Mouse (Mus musculus) embryonic facial prominence, embryonic 11.5 days (tissue): ENCODE measurements around the gene Anpep. TPM values are rescaled to one million over a fixed set of nuclear protein-coding genes. Genes with fewer than 3 reads are reported as not detected.
A peak's percentile ranks its signal among the peaks of the same experiment; 100 is the strongest.

ENCODE experiments used
- ATAC-seq: fragments of 200-750 bp; cut with Nextera tagmentation; replicated peaks from 2 replicates; pipeline ENCODE4 v1.8.0; 2017; ENCODE audit warnings: low read depth; ENCODE audit not compliant: insufficient number of reproducible peaks, low FRiP score, low TSS enrichment
- DNase-seq: peaks from one replicate; pipeline ENCODE4 v3.0.0-alpha.2; 2015; ENCODE audit warnings: low spot score
- H3K27ac ChIP-seq: fragments of 300-500 bp; sonication (generic); replicated peaks from 2 replicates; pipeline ENCODE4 v1.5.1; 2014; ENCODE audit warnings: mild to moderate bottlenecking, low read depth, low read length, control low read depth
- H3K27me3 ChIP-seq: fragments of 300-500 bp; sonication (generic); 2 replicates; pipeline ENCODE4 v1.6.1; 2014; ENCODE audit warnings: mild to moderate bottlenecking, low read length, moderate library complexity, mixed read lengths; ENCODE audit not compliant: control insufficient read depth, insufficient read depth
- H3K36me3 ChIP-seq: fragments of 300-500 bp; sonication (generic); replicated peaks from 2 replicates; pipeline ENCODE4 v1.6.1; 2014; ENCODE audit warnings: low read depth, mild to moderate bottlenecking, low read length, moderate library complexity, mixed read lengths; ENCODE audit not compliant: control insufficient read depth, insufficient read depth
- H3K4me1 ChIP-seq: fragments of 300-500 bp; sonication (generic); 2 replicates; pipeline ENCODE4 v1.6.1; 2014; ENCODE audit warnings: low read length, mixed read lengths; ENCODE audit not compliant: control insufficient read depth, insufficient read depth
- H3K4me2 ChIP-seq: fragments of 300-500 bp; sonication (generic); 2 replicates; pipeline ENCODE4 v1.6.1; 2014; ENCODE audit warnings: low read depth, mild to moderate bottlenecking, control low read depth, low read length, moderate library complexity
- H3K4me3 ChIP-seq: fragments of 300-500 bp; sonication (generic); 2 replicates; pipeline ENCODE4 v1.5.1; 2014; ENCODE audit warnings: low read depth, low read length, control low read depth
- H3K9ac ChIP-seq: fragments of 300-500 bp; sonication (generic); replicated peaks from 2 replicates; pipeline ENCODE4 v1.6.1; 2014; ENCODE audit warnings: mild to moderate bottlenecking, control low read depth, low read length
- H3K9me3 ChIP-seq: fragments of 300-500 bp; sonication (generic); replicated peaks from 2 replicates; pipeline ENCODE4 v1.6.1; 2016; ENCODE audit warnings: mild to moderate bottlenecking, low read length, inconsistent platforms, mixed read lengths; ENCODE audit not compliant: control insufficient read depth
- WGBS: fragments of 180-500 bp; shearing (Covaris S2); extraction: QIAGEN DNeasy Blood & Tissue Kit; methylation state at CpG from one replicate; pipeline ENCODE4 v1.1.7; 2014; 5-methylcytosine and 5-hydroxymethylcytosine counted together
- polyA plus RNA-seq: library from polyadenylated mRNA; unstranded; fragments of >200 nt; fragmentation: Nextera tagmentation; extraction: Ambion mirVana; gene quantifications from 2 replicates; pipeline ENCODE4 v1.2.1, GENCODE M21; 2014

Gene Anpep
- polyA plus RNA-seq, 1 experiment from 2014 or later: 7.5 TPM

- DNase-seq (no peak), ATAC-seq (no peak)
- H3K36me3 ChIP-seq: peaks cover 3% of the 10 kb centered on the region; the same call in 1 of the 2 replicates
- no peak overlapping the region for H3K27ac ChIP-seq
- H3K4me2 ChIP-seq: no peak overlapping the region
- H3K9me3 ChIP-seq: no peaks in the 10 kb centered on the region
- H3K4me3 ChIP-seq: no peak overlapping the region
- H3K9ac ChIP-seq: no peak overlapping the region
- no peaks in the 10 kb centered on the region for H3K4me1 ChIP-seq
- no peaks in the 10 kb centered on the region for H3K27me3 ChIP-seq
- WGBS: 78% methylated on average over 2 of the region's 2 CpGs
These were observed 17.7 kb upstream of the Anpep start for GRCm38 (mm10) chr7:79878455-79879025.

GRCm38 (mm10) chr7:79873407-79873806 lies 12.5 kb upstream of the Anpep start:
- Histone ChIP-seq H3K9me3 (no peaks in the 10 kb centered on the region), H3K4me3 (no peak overlapping the region), H3K27me3 (no peaks in the 10 kb centered on the region), H3K4me2 (no peak overlapping the region), H3K9ac (no peak overlapping the region), H3K27ac (no peak overlapping the region), H3K4me1 (no peaks in the 10 kb centered on the region), H3K36me3 (no peaks in the 10 kb centered on the region)
- no peak for ATAC-seq
- no peak for DNase-seq
- WGBS: 77% methylated on average over 6 of the region's 6 CpGs

- ATAC-seq (no peak), DNase-seq (no peak)
- Histone ChIP-seq H3K9me3 (no peaks in the 10 kb centered on the region), H3K4me3 (no peak overlapping the region), H3K27me3 (no peaks in the 10 kb centered on the region), H3K4me1 (no peaks in the 10 kb centered on the region), H3K4me2 (no peak overlapping the region), H3K27ac (no peak overlapping the region), H3K9ac (no peak overlapping the region), H3K36me3 (no peaks in the 10 kb centered on the region)
- WGBS: 84% methylated on average over 6 of the region's 6 CpGs
These were observed 11.0 kb upstream of the Anpep start for GRCm38 (mm10) chr7:79871797-79872345.

GRCm38 (mm10) chr7:79869072-79869719 lies 8.3 kb upstream of the Anpep start:
- no peaks in the 10 kb centered on the region for H3K36me3 ChIP-seq
- no peaks in the 10 kb centered on the region for H3K27me3 ChIP-seq
- H3K9me3 ChIP-seq: no peaks in the 10 kb centered on the region
- no peak overlapping the region for H3K4me2 ChIP-seq
- H3K9ac ChIP-seq: no peak overlapping the region
- WGBS: 60% methylated on average over 6 of the region's 6 CpGs
- ATAC-seq (no peak), DNase-seq (no peak)
- H3K4me3 ChIP-seq: no peak overlapping the region
- H3K4me1 ChIP-seq: no peaks in the 10 kb centered on the region
- no peak overlapping the region for H3K27ac ChIP-seq

GRCm38 (mm10) chr7:79868475-79868874 lies 7.6 kb upstream of the Anpep start:
- Histone ChIP-seq H3K4me2 (no peak overlapping the region), H3K27me3 (no peaks in the 10 kb centered on the region), H3K4me1 (no peaks in the 10 kb centered on the region), H3K27ac (no peak overlapping the region), H3K4me3 (no peak overlapping the region), H3K9ac (no peak overlapping the region), H3K9me3 (no peaks in the 10 kb centered on the region), H3K36me3 (no peaks in the 10 kb centered on the region)
- 84% methylated on average over 7 of the region's 7 CpGs for WGBS
- no peak for DNase-seq
- ATAC-seq: no peak

- 79% methylated on average over 13 of the region's 13 CpGs for WGBS
- no peaks in the 10 kb centered on the region for H3K27me3 ChIP-seq
- no peak overlapping the region for H3K9ac ChIP-seq
- H3K4me1 ChIP-seq: no peaks in the 10 kb centered on the region
- no peak overlapping the region for H3K4me2 ChIP-seq
- DNase-seq (no peak), ATAC-seq (no peak)
- H3K4me3 ChIP-seq: no peak overlapping the region
- H3K27ac ChIP-seq: no peak overlapping the region
- H3K9me3 ChIP-seq: no peaks in the 10 kb centered on the region
- H3K36me3 ChIP-seq: no peaks in the 10 kb centered on the region
These were observed 7.0 kb upstream of the Anpep start for GRCm38 (mm10) chr7:79867861-79868260.

- Histone ChIP-seq H3K9me3 (no peaks in the 10 kb centered on the region), H3K4me1 (no peaks in the 10 kb centered on the region), H3K4me2 (no peak overlapping the region), H3K4me3 (no peak overlapping the region), H3K27ac (no peak overlapping the region), H3K36me3 (no peaks in the 10 kb centered on the region), H3K27me3 (no peaks in the 10 kb centered on the region), H3K9ac (no peak overlapping the region)
- 82% methylated on average over 3 of the region's 3 CpGs for WGBS
- DNase-seq (peak; percentile 30), ATAC-seq (no peak)
These were observed 5.6 kb upstream of the Anpep start for GRCm38 (mm10) chr7:79866294-79867000.

GRCm38 (mm10) chr7:79861794-79862193 lies 935 bp upstream of the Anpep start:
- Histone ChIP-seq H3K4me3 (no peak overlapping the region), H3K4me1 (peaks cover 4% of the 10 kb centered on the region; the same call in 1 of the 2 replicates), H3K36me3 (no peaks in the 10 kb centered on the region), H3K4me2 (no peak overlapping the region), H3K9me3 (no peaks in the 10 kb centered on the region), H3K27ac (no peak overlapping the region), H3K27me3 (no peaks in the 10 kb centered on the region), H3K9ac (no peak overlapping the region)
- DNase-seq (no peak), ATAC-seq (no peak)
- 85% methylated on average over 8 of the region's 8 CpGs for WGBS
